Mouse (Mus musculus) ES-CJ7 (cell line): ENCODE measurements at regions not wholly inside any gene's neighbourhood (a gene's known extent, or its start where the extent isn't known, plus 50 kb on each side); places are given as distances from the start of the nearest gene placed in this dataset.
A peak's percentile ranks its signal among the peaks of the same experiment; 100 is the strongest.

Experiments
- DNase-seq: peaks from one replicate; pipeline ENCODE4 v3.0.0; 2011; ENCODE audit warnings: low read depth, low spot score

GRCm38 (mm10) chr9:85524733-85525132 lies 197.6 kb upstream of the Tent5a start:
- no peak for DNase-seq

GRCm38 (mm10) chr9:85521342-85521741 lies 194.2 kb upstream of the Tent5a start:
- no peak for DNase-seq

- DNase-seq: no peak
Observed at GRCm38 (mm10) chr9:85520941-85521340, 193.8 kb upstream of the Tent5a start.

GRCm38 (mm10) chr9:85499006-85499405 lies 171.9 kb upstream of the Tent5a start:
- no peak for DNase-seq

- DNase-seq: no peak
Observed at GRCm38 (mm10) chr9:85497348-85497747, 170.2 kb upstream of the Tent5a start.

GRCm38 (mm10) chr9:85496506-85497239 lies 169.5 kb upstream of the Tent5a start:
- no peak for DNase-seq

- DNase-seq: no peak
Observed at GRCm38 (mm10) chr9:85495056-85495455, 167.9 kb upstream of the Tent5a start.

GRCm38 (mm10) chr9:85493760-85494159 lies 166.6 kb upstream of the Tent5a start:
- no peak for DNase-seq

- no peak for DNase-seq
Observed at GRCm38 (mm10) chr9:85490367-85490766, 163.2 kb upstream of the Tent5a start.

- DNase-seq: no peak
Observed at GRCm38 (mm10) chr9:85487915-85488314, 160.8 kb upstream of the Tent5a start.

GRCm38 (mm10) chr9:85487052-85487668 lies 160.0 kb upstream of the Tent5a start:
- DNase-seq: no peak

- peak; percentile 65 for DNase-seq
Observed at GRCm38 (mm10) chr9:85485749-85486148, 158.6 kb upstream of the Tent5a start.

GRCm38 (mm10) chr9:85483248-85483647 lies 156.1 kb upstream of the Tent5a start:
- no peak for DNase-seq

- no peak for DNase-seq
Observed at GRCm38 (mm10) chr9:85480566-85480965, 153.4 kb upstream of the Tent5a start.

GRCm38 (mm10) chr9:85475214-85475613 lies 148.1 kb upstream of the Tent5a start:
- no peak for DNase-seq

GRCm38 (mm10) chr9:85470264-85470821 lies 143.2 kb upstream of the Tent5a start:
- no peak for DNase-seq

GRCm38 (mm10) chr9:85469288-85469687 lies 142.1 kb upstream of the Tent5a start:
- DNase-seq: no peak

- DNase-seq: no peak
Observed at GRCm38 (mm10) chr9:85466671-85467070, 139.5 kb upstream of the Tent5a start.

GRCm38 (mm10) chr9:85459062-85459805 lies 132.1 kb upstream of the Tent5a start:
- no peak for DNase-seq

- DNase-seq: no peak
Observed at GRCm38 (mm10) chr9:85458356-85458755, 131.2 kb upstream of the Tent5a start.

GRCm38 (mm10) chr9:85457400-85457799 lies 130.3 kb upstream of the Tent5a start:
- DNase-seq: no peak

GRCm38 (mm10) chr9:85455382-85455781 lies 128.2 kb upstream of the Tent5a start:
- DNase-seq: no peak
